8 mouse cellular contexts compared by ENCODE assay signal in the genomic region with DNA sequence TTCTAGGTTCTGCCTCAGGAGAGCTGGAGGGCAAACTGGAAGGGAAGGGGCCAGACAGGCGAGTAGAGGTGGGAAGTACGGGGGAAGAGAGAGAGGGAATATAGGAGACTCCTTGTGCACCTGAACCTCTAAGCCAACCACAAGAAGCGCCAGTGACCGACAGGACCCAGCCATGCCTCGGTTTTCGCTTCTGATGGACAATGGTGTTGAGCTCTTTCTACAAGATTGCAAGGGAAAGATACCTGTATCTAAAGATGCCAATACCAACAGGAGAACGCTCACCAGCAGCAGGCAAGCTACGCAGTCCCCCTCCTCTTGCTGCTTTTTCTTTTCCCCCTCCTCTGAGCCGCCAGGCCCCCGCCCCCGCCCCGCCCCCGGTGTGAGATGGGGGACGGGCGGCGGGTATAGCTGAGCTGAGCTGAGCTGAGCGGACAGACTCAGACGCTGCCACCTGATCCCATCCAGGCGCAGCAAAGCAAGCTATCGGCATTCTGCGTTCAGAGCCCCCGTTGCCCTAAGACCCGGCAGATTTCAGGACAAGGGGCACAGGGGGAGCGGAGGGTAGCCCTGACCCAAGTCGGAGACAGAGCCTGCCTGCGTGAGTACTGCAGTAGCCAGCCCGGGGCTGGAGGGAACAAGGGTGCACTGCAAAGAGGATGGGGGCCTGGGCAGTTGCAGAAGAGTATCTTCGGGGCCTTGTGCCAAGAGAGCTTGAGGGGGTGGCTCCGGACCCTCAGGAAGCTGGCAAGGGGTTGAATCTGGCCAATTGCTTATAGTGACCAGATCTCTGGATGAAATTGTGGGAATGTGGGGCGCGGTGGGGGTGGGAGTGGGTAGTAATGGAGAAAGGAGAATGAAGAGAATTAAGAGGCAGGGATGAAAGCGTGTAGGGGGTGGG. TPM values are rescaled to one million over a fixed set of nuclear protein-coding genes. Genes with fewer than 3 reads are reported as not detected.
A peak's percentile ranks its signal among the peaks of the same experiment; 100 is the strongest.
DNase-seq lines count a peak whose midpoint lies in the region; ATAC-seq and TF ChIP-seq lines count a peak whose summit lies in the region.

Gene Gal3st3, plus strand, starts transcription at position 429 of the 898 bp plus-strand sequence.

- no peak for TF ChIP-seq CTCF in hindbrain, postnatal 0 days (IDR thresholded peaks at IDR 0.05; ENCODE audit: low read depth)
- TF ChIP-seq CTCF in liver, postnatal 0 days (IDR thresholded peaks at IDR 0.05; ENCODE audit: low read depth): no peak

- 0 out of 2 replicates have a peak within 1 kb of the TSS, but pooled peaks have one; percentile 20 for H3K27ac ChIP-seq in lung, embryonic 15.5 days
- no peak within 1 kb of the TSS for H3K27ac ChIP-seq in embryonic facial prominence, embryonic 15.5 days (replicated peaks)
- H3K27ac ChIP-seq in hindbrain, postnatal 0 days: peak within 1 kb of the TSS; percentile 77
- no peak within 1 kb of the TSS for H3K27ac ChIP-seq in liver, postnatal 0 days (ENCODE audit: low read depth)
- H3K27ac ChIP-seq in stomach, embryonic 16.5 days (ENCODE audit: low read length): no peak within 1 kb of the TSS

- peaks cover 5% of the 10 kb centered on the region for H3K36me3 ChIP-seq in lung, embryonic 15.5 days
- peaks cover under 1% of the 10 kb centered on the region; the same call in 1 of the 2 replicates for H3K36me3 ChIP-seq in embryonic facial prominence, embryonic 15.5 days
- H3K36me3 ChIP-seq in hindbrain, postnatal 0 days (ENCODE audit: insufficient read depth, low read length): peaks cover under 1% of the 10 kb centered on the region; the same call in 1 of the 2 replicates
- H3K36me3 ChIP-seq in liver, postnatal 0 days (replicated peaks; ENCODE audit: insufficient read depth, low read length): peaks cover under 1% of the 10 kb centered on the region; the same call in 1 of the 2 replicates
- no peaks in the 10 kb centered on the region for H3K36me3 ChIP-seq in stomach, embryonic 16.5 days (ENCODE audit: control insufficient read depth, insufficient read depth, low read length)

- no peak for TF ChIP-seq EP300 in liver, postnatal 0 days (IDR thresholded peaks at IDR 0.05; ENCODE audit: low read depth)

- peak within 1 kb of the TSS; percentile 39 for H3K4me3 ChIP-seq in lung, embryonic 15.5 days
- H3K4me3 ChIP-seq in embryonic facial prominence, embryonic 15.5 days (replicated peaks): peak within 1 kb of the TSS; percentile 48
- H3K4me3 ChIP-seq in hindbrain, postnatal 0 days (ENCODE audit: low read length): peak within 1 kb of the TSS; percentile 50
- no peak within 1 kb of the TSS for H3K4me3 ChIP-seq in liver, postnatal 0 days (ENCODE audit: low read depth, low read length)
- peak within 1 kb of the TSS; percentile 45 for H3K4me3 ChIP-seq in stomach, embryonic 16.5 days (replicated peaks; ENCODE audit: low read length)

- peaks cover 27% of the 10 kb centered on the region for H3K4me1 ChIP-seq in lung, embryonic 15.5 days
- peaks cover 36% of the 10 kb centered on the region for H3K4me1 ChIP-seq in embryonic facial prominence, embryonic 15.5 days
- peaks cover 16% of the 10 kb centered on the region for H3K4me1 ChIP-seq in hindbrain, postnatal 0 days (ENCODE audit: insufficient read depth, low read length)
- peaks cover 13% of the 10 kb centered on the region for H3K4me1 ChIP-seq in liver, postnatal 0 days (ENCODE audit: insufficient read depth)
- peaks cover 15% of the 10 kb centered on the region for H3K4me1 ChIP-seq in stomach, embryonic 16.5 days (ENCODE audit: control insufficient read depth, insufficient read depth, low read length)

- H3K4me2 ChIP-seq in lung, embryonic 15.5 days: peak within 1 kb of the TSS; percentile 71
- H3K4me2 ChIP-seq in embryonic facial prominence, embryonic 15.5 days (replicated peaks): peak within 1 kb of the TSS; percentile 82
- H3K4me2 ChIP-seq in hindbrain, postnatal 0 days (ENCODE audit: low read depth, low read length): peak within 1 kb of the TSS; percentile 70
- peak within 1 kb of the TSS; percentile 40; the same call in 1 of the 2 replicates for H3K4me2 ChIP-seq in liver, postnatal 0 days (ENCODE audit: low read depth, low read length)
- H3K4me2 ChIP-seq in stomach, embryonic 16.5 days (ENCODE audit: low read depth, low read length): peak within 1 kb of the TSS; percentile 57

- 5% methylated on average over 32 of the region's 32 CpGs for WGBS in lung, embryonic 15.5 days
- WGBS in embryonic facial prominence, embryonic 15.5 days: 5% methylated on average over 30 of the region's 32 CpGs
- 3% methylated on average over 32 of the region's 32 CpGs for WGBS in hindbrain, postnatal 0 days
- WGBS in liver, postnatal 0 days (ENCODE audit: insufficient replicate concordance): 20% methylated on average over 31 of the region's 32 CpGs
- 8% methylated on average over 31 of the region's 32 CpGs for WGBS in stomach, embryonic 16.5 days

- no peaks in the 10 kb centered on the region; the same call in 1 of the 2 replicates for H3K27me3 ChIP-seq in lung, embryonic 15.5 days
- H3K27me3 ChIP-seq in embryonic facial prominence, embryonic 15.5 days: no peaks in the 10 kb centered on the region
- H3K27me3 ChIP-seq in hindbrain, postnatal 0 days (ENCODE audit: insufficient read depth, low read length): no peaks in the 10 kb centered on the region
- peaks cover 5% of the 10 kb centered on the region; the same call in 1 of the 2 replicates for H3K27me3 ChIP-seq in liver, postnatal 0 days (ENCODE audit: insufficient read depth, low read length)
- no peaks in the 10 kb centered on the region for H3K27me3 ChIP-seq in stomach, embryonic 16.5 days (ENCODE audit: control insufficient read depth, insufficient read depth, low read length)

- no peaks in the 10 kb centered on the region for H3K9me3 ChIP-seq in lung, embryonic 15.5 days
- H3K9me3 ChIP-seq in embryonic facial prominence, embryonic 15.5 days (replicated peaks): no peaks in the 10 kb centered on the region
- H3K9me3 ChIP-seq in hindbrain, postnatal 0 days (ENCODE audit: low read length): no peaks in the 10 kb centered on the region
- no peaks in the 10 kb centered on the region for H3K9me3 ChIP-seq in liver, postnatal 0 days (ENCODE audit: low read length)
- no peaks in the 10 kb centered on the region for H3K9me3 ChIP-seq in stomach, embryonic 16.5 days (replicated peaks; ENCODE audit: control insufficient read depth, low read length)

- H3K9ac ChIP-seq in lung, embryonic 15.5 days: peak within 1 kb of the TSS; percentile 43
- H3K9ac ChIP-seq in embryonic facial prominence, embryonic 15.5 days: peak within 1 kb of the TSS; percentile 53
- peak within 1 kb of the TSS; percentile 79 for H3K9ac ChIP-seq in hindbrain, postnatal 0 days (replicated peaks; ENCODE audit: low read length)
- no peak within 1 kb of the TSS for H3K9ac ChIP-seq in liver, postnatal 0 days (replicated peaks)
- peak within 1 kb of the TSS; percentile 73 for H3K9ac ChIP-seq in stomach, embryonic 16.5 days (ENCODE audit: low read length)

- DNase-seq in lung, postnatal 10 days: no peak
- peak; percentile 68 for DNase-seq in hindbrain, postnatal 0 days (ENCODE audit: low spot score)
- DNase-seq in liver, postnatal 0 days: no peak
- no peak for DNase-seq in urinary bladder, postnatal 14 days (ENCODE audit: low spot score)
- DNase-seq in yolk sac, embryonic 10.5 days (ENCODE audit: low spot score): no peak

- ATAC-seq in lung, embryonic 15.5 days (ENCODE audit: borderline replicate concordance, extremely low read depth, low FRiP score, low TSS enrichment): no peak
- 0 out of 2 replicates have a peak, but pooled peaks have one; percentile 14 for ATAC-seq in embryonic facial prominence, embryonic 15.5 days (ENCODE audit: insufficient number of reproducible peaks, low FRiP score, low TSS enrichment, low read depth)
- peak; percentile 40 for ATAC-seq in hindbrain, postnatal 0 days
- ATAC-seq in liver, postnatal 0 days: no peak
- ATAC-seq in stomach, embryonic 16.5 days (ENCODE audit: insufficient read depth, low FRiP score): no peak

RNA-seq across cellular contexts. Expression of gene Gal3st3, which starts in this region (rescaled TPM):
- polyA plus RNA-seq in lung, embryonic 15.5 days (2015; fragmentation: Nextera tagmentation; extraction: Ambion mirVana): 1.7 and 2.4 TPM in 2 replicates
- polyA plus RNA-seq in embryonic facial prominence, embryonic 15.5 days (2015; fragmentation: Nextera tagmentation; extraction: Ambion mirVana): 4.2 and 5.8 TPM in 2 replicates
- 25.0 and 27.3 TPM in 2 replicates for total RNA-seq in hindbrain, postnatal 0 days (2014; rRNA removed)
- 26.9 and 31.9 TPM in 2 replicates for polyA plus RNA-seq in hindbrain, postnatal 0 days (2015; fragmentation: Nextera tagmentation; extraction: Ambion mirVana)
- not detected in 2 replicates for polyA plus RNA-seq in liver, postnatal 0 days (2015; fragmentation: Nextera tagmentation; extraction: Ambion mirVana)
- 1.7 and 2.1 TPM in 2 replicates for polyA plus RNA-seq in stomach, embryonic 16.5 days (2015; fragmentation: Nextera tagmentation; extraction: Ambion mirVana)

Comparison
In these comparisons a context has a peak if more than half of its experiments do, and no peak if none do; other contexts are left out.
1. ATAC-seq: peak in embryonic facial prominence, embryonic 15.5 days (single experiment) and hindbrain, postnatal 0 days (single experiment); none in lung, embryonic 15.5 days (single experiment), liver, postnatal 0 days (single experiment) and stomach, embryonic 16.5 days (single experiment).
2. H3K27ac ChIP-seq: peak in lung, embryonic 15.5 days (single experiment) and hindbrain, postnatal 0 days (single experiment); none in embryonic facial prominence, embryonic 15.5 days (single experiment), liver, postnatal 0 days (single experiment) and stomach, embryonic 16.5 days (single experiment).
3. Peak in every context shown above with its lines, with median percentiles within 50 percentile points of each other: H3K4me2 ChIP-seq.